Mouse (Mus musculus) fat pad, adult 2 months (tissue): ENCODE measurements at regions not wholly inside any gene's neighbourhood (a gene's known extent, or its start where the extent isn't known, plus 50 kb on each side); places are given as distances from the start of the nearest gene placed in this dataset.

Source experiments
- DNase-seq: peaks from one replicate; pipeline ENCODE4 v3.0.0-alpha.2; 2011; ENCODE audit warnings: low read depth, low spot score; ENCODE audit errors: extremely low read depth

- peak; percentile 50 for DNase-seq
Measured at GRCm38 (mm10) chr12:39734176-39734575, 303.6 kb downstream of the Arl4a start.

GRCm38 (mm10) chr12:39731177-39731576 lies 306.6 kb downstream of the Arl4a start:
- DNase-seq, result no peak

GRCm38 (mm10) chr12:39729255-39729654 lies 308.6 kb downstream of the Arl4a start:
- DNase-seq, result no peak

- no peak for DNase-seq
Measured at GRCm38 (mm10) chr12:39724172-39724571, 313.7 kb downstream of the Arl4a start.

GRCm38 (mm10) chr12:39715120-39715519 lies 322.7 kb downstream of the Arl4a start:
- no peak for DNase-seq

GRCm38 (mm10) chr12:39714169-39714794 lies 323.5 kb downstream of the Arl4a start:
- no peak for DNase-seq

- DNase-seq, result no peak
Measured at GRCm38 (mm10) chr12:39711807-39712206, 326.0 kb downstream of the Arl4a start.

- no peak for DNase-seq
Measured at GRCm38 (mm10) chr12:39709850-39710249, 328.0 kb downstream of the Arl4a start.

GRCm38 (mm10) chr12:39697182-39697581 lies 340.6 kb downstream of the Arl4a start:
- DNase-seq, result no peak

GRCm38 (mm10) chr12:39695322-39695721 lies 342.5 kb downstream of the Arl4a start:
- DNase-seq, result no peak

GRCm38 (mm10) chr12:39692043-39692442 lies 345.8 kb downstream of the Arl4a start:
- DNase-seq, result no peak

GRCm38 (mm10) chr12:39685399-39685798 lies 352.4 kb downstream of the Arl4a start:
- no peak for DNase-seq

- no peak for DNase-seq
Measured at GRCm38 (mm10) chr12:39682121-39682520, 355.7 kb downstream of the Arl4a start.

- no peak for DNase-seq
Measured at GRCm38 (mm10) chr12:39675608-39676007, 362.2 kb downstream of the Arl4a start.

- DNase-seq, result no peak
Measured at GRCm38 (mm10) chr12:39667701-39668100, 370.1 kb downstream of the Arl4a start.

GRCm38 (mm10) chr12:39665448-39665847 lies 372.4 kb downstream of the Arl4a start:
- no peak for DNase-seq

GRCm38 (mm10) chr12:39660420-39660819 lies 377.4 kb downstream of the Arl4a start:
- DNase-seq, result no peak

GRCm38 (mm10) chr12:39656606-39657005 lies 381.2 kb downstream of the Arl4a start:
- DNase-seq, result no peak

GRCm38 (mm10) chr12:39648952-39649351 lies 388.9 kb downstream of the Arl4a start:
- no peak for DNase-seq

- no peak for DNase-seq
Measured at GRCm38 (mm10) chr12:39646556-39646955, 391.3 kb downstream of the Arl4a start.

- DNase-seq, result no peak
Measured at GRCm38 (mm10) chr12:39645581-39645980, 392.2 kb downstream of the Arl4a start.

- no peak for DNase-seq
Measured at GRCm38 (mm10) chr12:39639246-39639645, 398.6 kb downstream of the Arl4a start.

- DNase-seq, result no peak
Measured at GRCm38 (mm10) chr12:39634337-39634736, 403.5 kb downstream of the Arl4a start.
